Mouse (Mus musculus): ENCODE results near the gene Pzp. TPM values are rescaled to one million over a fixed set of nuclear protein-coding genes. Genes with fewer than 3 reads are reported as not detected.

Gene Pzp
- polyA plus RNA-seq, 1 experiment from 2014 or later = 0.79 TPM

DNA sequence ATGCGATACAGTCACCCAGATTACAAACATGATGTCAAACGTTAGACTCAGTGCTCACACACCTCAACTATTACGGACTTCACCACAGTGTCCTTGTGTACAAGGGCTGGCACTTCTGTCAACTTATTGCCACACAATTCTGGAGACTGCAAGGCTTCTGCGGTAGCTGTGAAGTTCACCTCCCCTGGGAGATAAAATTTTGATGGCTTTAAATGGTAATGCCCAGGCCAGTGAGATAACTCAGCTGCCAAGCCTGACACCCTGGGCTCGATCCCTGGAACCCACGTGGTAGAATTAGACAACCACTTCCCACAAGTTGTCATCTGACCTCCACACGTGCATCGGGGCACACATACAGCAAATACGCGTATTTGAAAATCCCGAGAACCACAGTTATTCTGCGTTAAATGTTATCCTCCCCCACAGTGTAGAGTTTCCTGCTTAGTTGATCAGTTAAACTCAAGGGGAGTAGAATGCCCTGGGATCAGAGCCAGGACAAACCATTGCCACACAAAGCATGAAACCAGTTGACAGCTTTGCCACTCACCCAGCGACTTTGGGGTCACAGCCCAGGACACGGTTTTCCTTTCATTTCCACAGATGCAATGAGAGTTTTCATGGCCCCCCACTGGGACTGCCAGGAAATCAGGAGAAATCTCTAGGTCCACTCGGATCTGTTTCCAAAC, 31.7 kb downstream of the Pzp start:
- ATAC-seq (ENCODE audit: low read depth) = no peak
- no peaks in the 10 kb centered on the region for H3K36me3 ChIP-seq (ENCODE audit: control insufficient read depth, insufficient read depth, low read length)
- H3K27ac ChIP-seq (ENCODE audit: low read length) = no peak overlapping the region
- no peak overlapping the region for H3K9ac ChIP-seq (ENCODE audit: low read length)
- WGBS = 58% methylated on average over 15 of the region's 15 CpGs
- H3K9me3 ChIP-seq (ENCODE audit: control insufficient read depth, low read length) = no peaks in the 10 kb centered on the region
- H3K4me2 ChIP-seq (ENCODE audit: low read depth, low read length) = no peak overlapping the region
- H3K27me3 ChIP-seq (ENCODE audit: control insufficient read depth, insufficient read depth, low read depth, low read length) = no peaks in the 10 kb centered on the region
- no peaks in the 10 kb centered on the region for H3K4me1 ChIP-seq (replicated peaks; ENCODE audit: control insufficient read depth, insufficient read depth, low read length)
- no peak overlapping the region for H3K4me3 ChIP-seq (ENCODE audit: low read length)

DNA sequence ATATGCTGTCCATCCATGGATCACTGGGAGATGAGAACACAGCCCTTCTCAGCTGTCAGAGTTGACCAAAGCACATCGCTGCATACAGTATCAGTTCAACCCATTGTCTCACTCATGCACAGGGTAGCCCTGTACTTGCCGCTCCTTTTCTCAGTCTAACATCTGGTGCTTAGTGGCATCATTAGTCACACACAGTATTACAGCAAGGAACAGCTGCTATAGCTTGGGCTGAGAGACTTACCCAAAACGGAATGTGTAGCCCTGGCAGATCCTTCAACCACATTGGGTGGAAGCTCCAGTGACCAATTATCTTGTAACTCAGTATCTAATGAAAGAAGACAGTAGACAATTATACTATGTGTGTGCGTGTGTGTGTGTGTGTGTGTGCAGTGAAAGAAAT, 34.6 kb downstream of the Pzp start:
- H3K4me3 ChIP-seq (ENCODE audit: low read length) = no peak overlapping the region
- 81% methylated on average over 4 of the region's 4 CpGs for WGBS
- ATAC-seq (ENCODE audit: low read depth) = no peak
- H3K9ac ChIP-seq (ENCODE audit: low read length) = no peak overlapping the region
- H3K4me2 ChIP-seq (ENCODE audit: low read depth, low read length) = no peak overlapping the region
- no peaks in the 10 kb centered on the region for H3K4me1 ChIP-seq (replicated peaks; ENCODE audit: control insufficient read depth, insufficient read depth, low read length)
- H3K36me3 ChIP-seq (ENCODE audit: control insufficient read depth, insufficient read depth, low read length) = no peaks in the 10 kb centered on the region
- no peaks in the 10 kb centered on the region for H3K9me3 ChIP-seq (ENCODE audit: control insufficient read depth, low read length)
- H3K27ac ChIP-seq (ENCODE audit: low read length) = no peak overlapping the region
- no peaks in the 10 kb centered on the region for H3K27me3 ChIP-seq (ENCODE audit: control insufficient read depth, insufficient read depth, low read depth, low read length)

DNA sequence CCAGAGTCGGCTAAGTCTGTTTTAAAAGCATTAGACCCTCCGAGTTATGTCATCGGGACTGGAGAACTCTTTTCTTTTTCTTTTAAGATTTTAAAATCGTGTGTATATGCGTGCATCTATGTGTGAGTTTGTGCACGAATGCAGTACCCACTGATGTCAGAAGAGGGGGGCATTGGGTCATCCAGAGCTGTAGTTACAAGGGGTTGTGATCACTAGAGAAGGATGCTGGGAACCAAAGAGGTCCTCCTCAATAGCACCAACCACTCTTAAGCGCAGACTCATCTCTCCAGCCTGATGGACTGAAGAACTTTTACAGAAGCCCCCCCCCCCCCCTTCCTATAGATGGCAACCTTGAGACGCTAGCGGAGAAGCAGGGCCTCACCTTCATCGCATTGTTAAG, 36.4 kb downstream of the Pzp start:
- H3K27me3 ChIP-seq (ENCODE audit: control insufficient read depth, insufficient read depth, low read depth, low read length) = no peaks in the 10 kb centered on the region
- no peak for ATAC-seq (ENCODE audit: low read depth)
- 93% methylated on average over 10 of the region's 10 CpGs for WGBS
- H3K9me3 ChIP-seq (ENCODE audit: control insufficient read depth, low read length) = no peaks in the 10 kb centered on the region
- H3K36me3 ChIP-seq (ENCODE audit: control insufficient read depth, insufficient read depth, low read length) = no peaks in the 10 kb centered on the region
- no peak overlapping the region for H3K4me2 ChIP-seq (ENCODE audit: low read depth, low read length)
- H3K9ac ChIP-seq (ENCODE audit: low read length) = no peak overlapping the region
- no peaks in the 10 kb centered on the region for H3K4me1 ChIP-seq (replicated peaks; ENCODE audit: control insufficient read depth, insufficient read depth, low read length)
- H3K27ac ChIP-seq (ENCODE audit: low read length) = no peak overlapping the region
- no peak overlapping the region for H3K4me3 ChIP-seq (ENCODE audit: low read length)

DNA sequence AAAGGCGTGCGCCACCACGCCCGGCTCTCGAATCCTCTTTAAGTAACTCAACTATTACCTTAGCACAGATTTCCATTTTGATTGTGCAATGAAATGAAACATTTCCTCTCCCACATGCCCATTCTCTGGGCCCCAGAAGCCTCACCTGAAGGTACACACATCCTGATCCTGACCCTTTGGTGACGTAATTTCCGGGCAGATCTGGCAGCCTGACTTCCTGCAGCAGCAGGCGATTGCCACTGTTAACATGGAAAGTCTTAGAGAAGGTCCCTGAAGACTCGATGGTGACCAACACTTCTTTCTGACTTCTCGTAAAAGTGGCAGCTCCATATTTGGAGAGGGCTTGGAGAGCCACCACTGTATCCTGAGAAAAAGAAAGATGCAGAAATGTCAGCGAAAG, 38.8 kb downstream of the Pzp start:
- no peak overlapping the region for H3K4me3 ChIP-seq (ENCODE audit: low read length)
- no peaks in the 10 kb centered on the region for H3K9me3 ChIP-seq (ENCODE audit: control insufficient read depth, low read length)
- H3K4me1 ChIP-seq (replicated peaks; ENCODE audit: control insufficient read depth, insufficient read depth, low read length) = no peaks in the 10 kb centered on the region
- H3K36me3 ChIP-seq (ENCODE audit: control insufficient read depth, insufficient read depth, low read length) = no peaks in the 10 kb centered on the region
- no peak for ATAC-seq (ENCODE audit: low read depth)
- 83% methylated on average over 11 of the region's 11 CpGs for WGBS
- H3K27me3 ChIP-seq (ENCODE audit: control insufficient read depth, insufficient read depth, low read depth, low read length) = no peaks in the 10 kb centered on the region
- H3K27ac ChIP-seq (ENCODE audit: low read length) = no peak overlapping the region
- no peak overlapping the region for H3K9ac ChIP-seq (ENCODE audit: low read length)
- no peak overlapping the region for H3K4me2 ChIP-seq (ENCODE audit: low read depth, low read length)

DNA sequence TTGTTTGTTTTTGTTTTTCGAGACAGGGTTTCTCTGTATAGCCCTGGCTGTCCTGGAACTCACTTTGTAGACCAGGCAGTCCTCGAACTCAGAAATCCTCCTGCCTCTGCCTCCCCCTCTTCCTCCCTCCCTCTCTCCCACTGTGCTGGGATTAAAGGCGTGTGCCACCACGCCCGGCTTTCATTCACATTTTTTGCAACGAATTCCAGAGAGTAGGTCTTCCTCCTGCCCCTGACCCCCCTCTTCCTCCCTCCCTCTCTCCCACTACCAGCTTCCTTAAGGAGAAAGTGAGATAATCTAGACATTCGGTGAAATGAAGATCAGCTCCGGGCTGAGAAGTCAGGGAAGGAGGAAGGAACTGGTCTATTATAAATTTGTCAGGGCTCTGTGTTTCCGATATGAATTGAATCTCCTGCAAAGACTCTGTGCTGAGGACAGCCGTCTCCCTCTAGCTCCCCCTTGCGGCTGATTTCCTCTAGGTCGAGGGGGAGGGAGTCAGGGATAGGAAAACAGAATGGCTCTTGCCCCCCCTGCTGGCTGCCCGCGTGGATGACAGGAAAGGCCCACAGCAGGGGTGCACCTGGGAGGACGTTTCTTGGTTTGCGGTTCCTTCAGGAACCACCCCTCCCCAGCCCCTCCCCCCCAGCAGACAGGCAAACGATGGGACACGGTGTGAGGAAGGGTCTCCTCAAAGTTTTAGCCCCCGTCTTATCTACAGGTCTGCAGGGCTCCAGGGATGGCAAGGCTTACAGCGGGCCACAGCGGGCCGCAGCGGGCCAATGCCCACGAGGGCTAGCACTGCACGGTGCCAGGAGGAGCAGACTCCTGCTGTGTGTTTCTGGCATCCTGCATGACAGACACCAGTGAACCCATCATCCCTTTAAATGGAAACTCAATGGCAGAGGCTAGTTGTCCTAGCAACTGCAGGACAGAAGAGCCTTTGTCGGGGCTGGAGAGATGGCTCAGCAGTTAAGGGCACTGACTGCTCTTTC, 46.8 kb downstream of the Pzp start:
- Histone ChIP-seq H3K4me1 (replicated peaks; ENCODE audit: control insufficient read depth, insufficient read depth, low read length) (no peaks in the 10 kb centered on the region; the same call in 1 of the 2 replicates), H3K27me3 (ENCODE audit: control insufficient read depth, insufficient read depth, low read depth, low read length) (no peaks in the 10 kb centered on the region), H3K27ac (ENCODE audit: low read length) (no peak overlapping the region), H3K4me3 (ENCODE audit: low read length) (peak overlapping the region; percentile 24), H3K36me3 (ENCODE audit: control insufficient read depth, insufficient read depth, low read length) (no peaks in the 10 kb centered on the region), H3K9me3 (ENCODE audit: control insufficient read depth, low read length) (no peaks in the 10 kb centered on the region), H3K9ac (ENCODE audit: low read length) (peak overlapping the region; percentile 39; the same call in 1 of the 2 replicates), H3K4me2 (ENCODE audit: low read depth, low read length) (peak overlapping the region; percentile 49)
- ATAC-seq (ENCODE audit: low read depth) = peak; percentile 94
- 19% methylated on average over 26 of the region's 26 CpGs for WGBS

DNA sequence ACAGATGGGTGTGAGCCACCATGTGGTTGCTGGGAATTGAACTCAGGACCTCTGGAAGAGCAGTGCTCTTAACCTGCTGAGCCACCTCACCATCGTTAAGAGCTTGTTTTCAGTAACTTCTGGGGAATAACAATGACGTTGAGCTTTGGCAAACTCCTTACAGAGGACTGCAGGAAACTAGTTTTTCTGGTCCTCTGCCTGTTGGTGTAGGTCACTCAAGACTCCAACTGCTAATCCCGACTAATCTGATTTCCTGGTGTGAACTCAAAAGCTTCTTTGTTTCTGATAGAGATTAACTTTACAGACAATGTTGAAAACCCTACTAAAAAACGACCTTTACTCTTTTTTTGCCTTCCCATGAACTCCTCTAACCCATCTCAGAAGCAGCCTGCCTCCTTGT, 49.0 kb downstream of the Pzp start:
- 22% methylated on average over 4 of the region's 4 CpGs for WGBS
- Histone ChIP-seq H3K9ac (ENCODE audit: low read length) (no peak overlapping the region), H3K27ac (ENCODE audit: low read length) (no peak overlapping the region), H3K4me1 (replicated peaks; ENCODE audit: control insufficient read depth, insufficient read depth, low read length) (no peaks in the 10 kb centered on the region; the same call in 1 of the 2 replicates), H3K4me3 (ENCODE audit: low read length) (no peak overlapping the region), H3K27me3 (ENCODE audit: control insufficient read depth, insufficient read depth, low read depth, low read length) (no peaks in the 10 kb centered on the region), H3K36me3 (ENCODE audit: control insufficient read depth, insufficient read depth, low read length) (no peaks in the 10 kb centered on the region), H3K4me2 (ENCODE audit: low read depth, low read length) (no peak overlapping the region), H3K9me3 (ENCODE audit: control insufficient read depth, low read length) (no peaks in the 10 kb centered on the region)
- no peak for ATAC-seq (ENCODE audit: low read depth)

DNA sequence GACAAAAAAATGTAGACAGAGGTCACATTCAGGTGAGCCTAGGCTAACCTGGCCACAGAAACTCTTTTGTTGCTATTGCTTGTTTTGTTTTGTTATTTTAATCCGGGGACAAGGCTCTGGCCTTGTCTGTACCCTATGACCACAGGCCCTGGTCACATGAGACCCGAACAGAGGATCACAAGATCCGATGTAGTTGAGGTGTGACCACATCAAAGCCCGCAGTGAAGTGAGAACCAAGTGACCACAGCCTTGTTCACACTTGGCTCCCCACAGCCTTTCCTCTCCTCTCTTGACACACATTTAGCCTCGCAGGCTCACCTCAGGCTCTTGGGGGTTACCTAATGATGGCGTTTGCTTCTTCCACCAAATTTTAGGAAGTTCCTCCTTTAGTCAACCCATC, 52.4 kb downstream of the Pzp start:
- no peak overlapping the region for H3K4me3 ChIP-seq (ENCODE audit: low read length)
- H3K4me1 ChIP-seq (replicated peaks; ENCODE audit: control insufficient read depth, insufficient read depth, low read length) = no peaks in the 10 kb centered on the region
- H3K4me2 ChIP-seq (ENCODE audit: low read depth, low read length) = no peak overlapping the region
- no peak overlapping the region for H3K27ac ChIP-seq (ENCODE audit: low read length)
- H3K9me3 ChIP-seq (ENCODE audit: control insufficient read depth, low read length) = no peaks in the 10 kb centered on the region
- ATAC-seq (ENCODE audit: low read depth) = no peak
- H3K9ac ChIP-seq (ENCODE audit: low read length) = no peak overlapping the region
- H3K27me3 ChIP-seq (ENCODE audit: control insufficient read depth, insufficient read depth, low read depth, low read length) = no peaks in the 10 kb centered on the region
- no peaks in the 10 kb centered on the region for H3K36me3 ChIP-seq (ENCODE audit: control insufficient read depth, insufficient read depth, low read length)
- WGBS = 80% methylated on average over 6 of the region's 6 CpGs

DNA sequence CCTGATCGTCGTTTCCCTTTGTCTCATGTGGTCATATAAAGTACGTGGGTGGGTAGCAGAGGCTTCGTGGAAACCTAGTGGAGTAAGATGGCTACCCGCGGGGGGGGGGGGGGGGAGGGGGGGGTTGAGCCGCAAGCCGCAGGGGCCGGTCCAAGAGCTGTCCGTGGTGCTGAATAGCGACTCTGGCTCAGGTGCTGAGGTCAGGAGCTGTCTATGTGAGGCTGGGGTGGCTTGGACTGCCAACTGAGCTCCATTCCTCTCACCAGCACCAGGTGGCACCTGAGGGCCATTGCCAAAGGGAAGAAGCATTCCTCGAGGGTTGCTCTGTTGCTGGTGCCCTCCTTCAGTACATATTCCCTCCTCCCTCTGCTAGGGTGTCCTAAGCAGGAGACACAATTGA, 57.1 kb downstream of the Pzp start:
- no peaks in the 10 kb centered on the region for H3K27me3 ChIP-seq (ENCODE audit: control insufficient read depth, insufficient read depth, low read depth, low read length)
- H3K4me2 ChIP-seq (ENCODE audit: low read depth, low read length) = peak overlapping the region; percentile 36
- no peak overlapping the region for H3K27ac ChIP-seq (ENCODE audit: low read length)
- ATAC-seq (ENCODE audit: low read depth) = 0 out of 2 replicates have a peak, but pooled peaks have one; percentile 26
- H3K4me1 ChIP-seq (replicated peaks; ENCODE audit: control insufficient read depth, insufficient read depth, low read length) = no peaks in the 10 kb centered on the region
- no peak overlapping the region for H3K9ac ChIP-seq (ENCODE audit: low read length)
- H3K36me3 ChIP-seq (ENCODE audit: control insufficient read depth, insufficient read depth, low read length) = no peaks in the 10 kb centered on the region
- whole genome bisulfite sequencing = 7% methylated on average over 9 of the region's 12 CpGs
- no peak overlapping the region for H3K4me3 ChIP-seq (ENCODE audit: low read length)
- H3K9me3 ChIP-seq (ENCODE audit: control insufficient read depth, low read length) = no peaks in the 10 kb centered on the region

DNA sequence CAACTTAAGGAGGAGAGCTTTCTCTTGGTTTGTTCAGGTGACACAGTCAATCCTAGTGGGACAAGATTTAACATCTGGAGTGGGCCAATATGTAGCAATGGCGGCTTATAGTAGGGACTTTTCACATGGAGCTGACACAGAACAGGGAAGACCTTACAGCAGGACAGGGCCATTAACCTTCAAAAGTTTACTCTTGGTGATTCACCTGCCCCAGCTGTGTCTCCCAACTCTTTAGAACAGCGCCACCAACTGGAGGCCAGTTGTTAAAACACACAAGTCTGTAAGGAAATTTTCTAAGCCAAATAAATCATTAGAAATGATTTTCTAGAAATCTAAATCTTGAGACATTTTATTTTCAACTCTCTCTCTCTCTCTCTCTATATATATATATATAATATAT, 59.2 kb downstream of the Pzp start:
- 41% methylated on average over 2 of the region's 2 CpGs for WGBS
- no peak for ATAC-seq (ENCODE audit: low read depth)
- Histone ChIP-seq H3K27ac (ENCODE audit: low read length) (no peak overlapping the region), H3K9ac (ENCODE audit: low read length) (no peak overlapping the region), H3K9me3 (ENCODE audit: control insufficient read depth, low read length) (no peaks in the 10 kb centered on the region), H3K4me3 (ENCODE audit: low read length) (no peak overlapping the region), H3K4me1 (replicated peaks; ENCODE audit: control insufficient read depth, insufficient read depth, low read length) (no peaks in the 10 kb centered on the region), H3K4me2 (ENCODE audit: low read depth, low read length) (no peak overlapping the region), H3K27me3 (ENCODE audit: control insufficient read depth, insufficient read depth, low read depth, low read length) (no peaks in the 10 kb centered on the region), H3K36me3 (ENCODE audit: control insufficient read depth, insufficient read depth, low read length) (no peaks in the 10 kb centered on the region)

All from lung, embryonic 16.5 days (tissue).